Mouse (Mus musculus) hindbrain, embryonic 15.5 days (tissue): ENCODE data around the gene Tecta. TPM values are rescaled to one million over a fixed set of nuclear protein-coding genes. Genes with fewer than 3 reads are reported as not detected.

Source experiments
- microRNA-seq: library from miRNA; unstranded; fragments of <30 nt; microRNA quantifications from one replicate; pipeline ENCODE4, GENCODE M21; 2016
- polyA plus RNA-seq: library from polyadenylated mRNA; unstranded; fragments of >200 nt; fragmentation: Nextera tagmentation; extraction: Ambion mirVana; gene quantifications from 2 replicates; pipeline ENCODE4 v1.2.1, GENCODE M21; 2015

The Tecta gene
- polyA plus RNA-seq, 1 experiment from 2014 or later: 0.36 TPM

Small RNAs within 50 kb of the gene (microRNA-seq; reads per million reads assigned to microRNA genes)
- gene Gm44311: not detected

Other genes with a start within 250 kb of the Tecta start
- 73.4 and 77.8 TPM in 2 replicates for gene Sc5d, start 135.7 kb downstream of the Tecta start, polyA plus RNA-seq
- gene Tbcel, start 107.9 kb upstream of the Tecta start, polyA plus RNA-seq: 4.7 and 5.0 TPM in 2 replicates